Comparison of ENCODE assay signal across 22 mouse cellular contexts in the genomic region with DNA sequence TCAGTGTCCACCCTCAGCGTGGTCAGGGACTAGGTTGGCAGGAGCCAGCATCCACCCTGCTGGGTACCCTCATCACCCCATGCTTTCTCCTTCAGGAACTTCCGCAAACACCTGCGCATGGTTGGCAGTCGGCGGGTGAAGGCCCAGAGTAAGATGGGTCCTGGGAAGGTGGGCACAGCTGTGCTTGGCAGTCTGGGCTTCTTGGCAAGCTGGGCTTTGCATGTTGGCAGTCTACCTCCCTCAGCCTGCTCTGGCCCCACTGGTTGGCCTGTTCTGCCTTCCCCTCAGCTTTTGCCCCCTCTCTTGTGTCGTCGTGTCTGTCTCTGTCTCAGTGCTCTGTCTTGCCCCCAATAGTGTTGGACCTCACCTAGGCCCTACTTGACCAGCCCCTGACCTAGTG. TPM values are rescaled to one million over a fixed set of nuclear protein-coding genes. Genes with fewer than 3 reads are reported as not detected.
"Had no signal": no experiment of that assay in that cellular context is flagged by ENCODE, and none has a peak within 500 bp of the region (broad histone marks: within the 10 kb centered on the region; RNA-seq: fewer than 3 reads in every experiment).

No protein-coding gene starts in this region.

- H3K27me3 ChIP-seq: lung, embryonic 15.5 days; midbrain, embryonic 13.5 days; midbrain, embryonic 15.5 days; neural tube, embryonic 12.5 days; stomach, embryonic 15.5 days had no signal

- H3K4me2 ChIP-seq: lung, embryonic 15.5 days; midbrain, embryonic 11.5 days; midbrain, embryonic 13.5 days; midbrain, embryonic 15.5 days; neural tube, embryonic 12.5 days; stomach, embryonic 15.5 days had no signal

- H3K4me3 ChIP-seq: lung, embryonic 15.5 days; megakaryocyte, embryonic 14.5 days; midbrain, embryonic 13.5 days; midbrain, embryonic 15.5 days; neural tube, embryonic 12.5 days; stomach, embryonic 15.5 days had no signal

- DNase-seq: lung, adult 2 months; lung, postnatal 14 days; lung, postnatal 36 days; right cerebral cortex, postnatal 14 days; thymus, adult 2 months; thymus, postnatal 25 days; thymus, postnatal 4 days had no signal

- H3K9ac ChIP-seq: lung, embryonic 15.5 days; midbrain, embryonic 13.5 days; midbrain, embryonic 15.5 days; neural tube, embryonic 12.5 days; stomach, embryonic 15.5 days had no signal

- ATAC-seq: lung, postnatal 0 days; midbrain, embryonic 13.5 days; midbrain, embryonic 15.5 days had no signal

- H3K27ac ChIP-seq: lung, embryonic 15.5 days; macrophage; midbrain, embryonic 13.5 days; midbrain, embryonic 15.5 days; neural tube, embryonic 12.5 days; stomach, embryonic 15.5 days; stomach, postnatal 0 days had no signal

- H3K9me3 ChIP-seq: lung, embryonic 15.5 days; megakaryocyte, embryonic 14.5 days; midbrain, embryonic 13.5 days; midbrain, embryonic 15.5 days; neural tube, embryonic 12.5 days; stomach, embryonic 15.5 days had no signal

RNA-seq across cellular contexts. Expression of gene Entpd8, which starts 21.2 kb away (rescaled TPM):
- total RNA-seq: megakaryocyte progenitor cell, adult 5-6 weeks; midbrain, postnatal 0 days; monocyte, adult 5-6 weeks; neutrophil, adult 5-6 weeks had no signal
- polyA plus RNA-seq: macrophage; midbrain, embryonic 11.5 days; midbrain, embryonic 13.5 days; midbrain, embryonic 15.5 days; midbrain, postnatal 0 days; neural tube, embryonic 12.5 days had no signal

RNA-seq across cellular contexts. Expression of gene Noxa1, which starts 36.0 kb away (rescaled TPM):
- total RNA-seq: megakaryocyte progenitor cell, adult 5-6 weeks; midbrain, postnatal 0 days; monocyte, adult 5-6 weeks; neutrophil, adult 5-6 weeks had no signal
- polyA plus RNA-seq: macrophage; midbrain, embryonic 11.5 days; midbrain, embryonic 15.5 days; midbrain, postnatal 0 days; neural tube, embryonic 12.5 days; neural tube, embryonic 14.5 days had no signal
